Mouse (Mus musculus) left cerebral cortex, adult 18-20 months (tissue): ENCODE data around the gene Ces1b. TPM values are rescaled to one million over a fixed set of nuclear protein-coding genes. Genes with fewer than 3 reads are reported as not detected.

Source experiments
- DNase-seq, 2 experiments: peaks; one replicate each; pipeline ENCODE4 v3.0.0; 2021 to 2022; ENCODE audit warnings: low spot score in 2 of 2, mixed read lengths in 1 of 2
- total RNA-seq, 2 experiments: library from RNA; stranded (reverse); gene quantifications; 2 replicates each; pipeline ENCODE4 v1.2.3; 2021

Gene Ces1b
- total RNA-seq, 2 experiments from 2014 or later, result not detected

DNA sequence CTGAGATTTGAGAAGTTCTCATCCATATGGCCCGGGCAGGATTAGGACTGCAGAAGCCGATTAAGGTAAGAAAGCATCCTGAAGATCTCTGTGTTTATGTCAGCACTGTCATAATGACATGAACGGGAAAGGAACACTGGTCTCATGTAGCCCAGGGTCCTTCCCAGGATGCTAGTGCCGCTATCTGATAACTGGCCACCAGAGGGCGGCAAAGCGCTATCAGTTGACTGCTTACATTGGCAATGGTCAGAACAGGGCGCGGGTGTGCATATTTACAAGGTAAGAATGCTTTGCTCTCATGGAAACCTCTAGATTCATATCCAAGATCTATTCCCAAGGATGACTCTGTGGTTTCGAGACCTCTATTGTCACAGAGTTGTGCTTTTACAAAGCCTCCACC is 68.4 kb downstream of the Ces1b start:
- peak; percentile 80 to 94 for DNase-seq

GRCm38 (mm10) chr8:93010286-93010685 is 69.5 kb downstream of the Ces1b start:
- DNase-seq, result peak; percentile 49 to 55

Other genes with a start within 250 kb of the Ces1b start
- 10 to 100 TPM in 1 of 2 experiments, 1 to 10 TPM in 1; 7.2 to 11.3 TPM for gene Lpcat2, start 224.7 kb downstream of the Ces1b start, total RNA-seq
- gene Capns2, start 178.6 kb downstream of the Ces1b start, total RNA-seq, result 1 to 10 TPM in 1 of 2 experiments, not detected in 1; 1.4 TPM
- under 1 TPM; 0.07 to 0.14 TPM for gene Slc6a2, start 119.9 kb downstream of the Ces1b start, total RNA-seq
- under 1 TPM; 0.23 to 0.40 TPM for gene Ces1a, start 31.8 kb downstream of the Ces1b start, total RNA-seq
- not detected for gene Ces1c, start 51.3 kb upstream of the Ces1b start, total RNA-seq
- under 1 TPM; 0.21 to 0.79 TPM for gene Ces1d, start 117.8 kb upstream of the Ces1b start, total RNA-seq
- gene Ces1e, start 149.6 kb upstream of the Ces1b start, total RNA-seq, result not detected
- not detected for gene Ces1f, start 199.7 kb upstream of the Ces1b start, total RNA-seq